Mouse (Mus musculus): ENCODE data around the gene Spag6.

Gene Spag6

GRCm38 (mm10) chr2:18693871-18694610, at the start of gene Spag6:
TSS of gene Spag6 (plus strand) at chr2:18694032.
- DNase-seq: peak; percentile 50 to 74

GRCm38 (mm10) chr2:18648563-18648962, 45.3 kb upstream of the Spag6 start:
- no peak for DNase-seq

- DNase-seq: peak; percentile 10 to 32
These were observed 39.0 kb upstream of the Spag6 start for GRCm38 (mm10) chr2:18654821-18655220.

GRCm38 (mm10) chr2:18664003-18664402, 29.8 kb upstream of the Spag6 start:
- DNase-seq: no peak

- DNase-seq: no peak
These were observed 22.8 kb upstream of the Spag6 start for GRCm38 (mm10) chr2:18671041-18671440.

DNA sequence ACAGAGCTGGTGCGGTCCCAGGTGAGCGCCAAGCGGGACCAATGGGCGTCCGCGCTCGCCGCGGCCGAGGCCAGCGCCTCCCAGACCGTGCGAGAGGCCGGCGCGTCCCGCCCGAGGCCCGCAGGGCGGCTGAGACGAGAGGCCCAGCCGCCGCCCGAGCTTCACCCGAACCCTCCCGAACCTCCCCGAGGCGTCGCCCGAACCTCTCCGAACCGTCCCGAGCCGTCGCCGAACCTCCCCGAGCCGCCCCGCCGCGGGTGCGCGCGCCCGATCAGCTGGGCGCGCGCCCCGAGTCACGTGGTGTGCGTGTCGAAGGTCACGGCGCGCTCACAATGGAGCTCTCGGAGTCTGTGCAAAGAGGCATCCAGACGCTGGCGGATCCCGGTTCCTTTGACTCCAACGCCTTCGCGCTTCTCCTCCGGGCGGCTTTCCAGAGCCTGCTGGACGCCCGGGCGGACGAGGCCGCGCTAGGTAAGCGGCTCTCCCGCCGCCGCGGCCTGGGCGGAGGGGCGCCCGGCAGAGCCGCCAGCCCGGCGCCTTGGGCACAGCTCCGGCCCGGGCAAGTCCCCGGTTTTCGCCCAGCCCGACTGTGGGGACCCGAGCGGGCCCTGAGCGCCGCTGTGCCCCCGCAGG, 21.6 kb upstream of the Spag6 start, which contains the start of gene Commd3:
Gene Commd3 (plus strand): TSS at position 252 of the 633 bp plus-strand sequence.
- peak; percentile 93 to 96 for DNase-seq

DNA sequence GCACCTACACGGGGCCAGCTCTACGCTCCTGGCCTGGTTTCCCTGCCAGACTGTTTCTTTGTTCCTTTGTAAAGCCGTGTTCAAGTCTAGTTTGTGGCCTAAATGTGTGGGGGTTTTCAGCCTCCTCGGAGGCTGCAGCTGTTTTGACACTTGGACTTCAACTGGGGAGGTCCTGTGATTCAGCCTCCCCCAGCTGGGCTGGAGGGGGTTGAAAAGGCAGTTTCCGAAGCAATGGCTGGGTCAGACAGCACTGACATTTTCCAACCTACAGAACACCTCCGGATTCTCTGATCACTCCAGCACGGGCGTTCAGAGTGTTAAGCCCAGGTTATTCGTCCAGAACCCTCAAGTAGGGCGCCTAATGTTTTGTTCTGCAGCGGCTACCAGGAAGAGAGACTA, 21.1 kb upstream of the Spag6 start:
- peak; percentile 37 to 52 for DNase-seq

GRCm38 (mm10) chr2:18673766-18674165, 20.1 kb upstream of the Spag6 start:
- no peak for DNase-seq

DNA sequence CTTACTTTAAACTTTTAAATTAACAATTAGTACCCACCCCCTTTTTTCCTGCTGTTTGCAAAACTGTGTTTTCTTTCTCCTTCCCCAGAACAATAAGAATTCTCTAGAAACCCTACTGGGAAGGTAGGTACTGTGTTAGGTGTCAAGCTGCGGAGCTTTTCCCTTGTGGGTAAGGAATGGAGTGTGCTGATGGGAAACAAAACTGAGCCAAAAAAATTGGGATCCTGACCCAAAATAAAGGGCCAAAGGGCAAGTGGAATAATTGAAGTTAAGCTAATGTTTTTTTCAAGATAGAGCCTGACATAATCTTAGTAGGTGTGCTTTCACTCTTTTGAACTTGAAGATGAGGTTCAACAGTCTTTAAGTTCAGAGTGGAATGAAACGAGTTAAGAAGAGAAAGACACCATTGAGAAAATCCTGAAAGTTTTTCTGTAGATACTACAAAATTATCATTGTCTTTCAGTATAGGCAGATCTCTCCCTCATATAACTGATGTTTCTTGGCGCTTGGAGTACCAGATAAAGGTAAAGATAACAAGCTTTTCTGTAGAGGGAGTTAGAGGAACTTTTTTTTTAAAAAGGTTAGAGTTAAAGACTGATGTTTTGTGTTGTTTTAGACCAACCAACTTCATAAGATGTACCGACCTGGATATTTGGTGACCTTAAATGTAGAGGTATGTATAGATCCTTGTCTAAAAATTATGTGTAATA, 19.5 kb upstream of the Spag6 start:
- no peak for DNase-seq

- no peak for DNase-seq
These were observed 18.0 kb upstream of the Spag6 start for GRCm38 (mm10) chr2:18675681-18676456.

GRCm38 (mm10) chr2:18676457-18676935, 17.3 kb upstream of the Spag6 start:
- peak; percentile 82 to 87 for DNase-seq

DNA sequence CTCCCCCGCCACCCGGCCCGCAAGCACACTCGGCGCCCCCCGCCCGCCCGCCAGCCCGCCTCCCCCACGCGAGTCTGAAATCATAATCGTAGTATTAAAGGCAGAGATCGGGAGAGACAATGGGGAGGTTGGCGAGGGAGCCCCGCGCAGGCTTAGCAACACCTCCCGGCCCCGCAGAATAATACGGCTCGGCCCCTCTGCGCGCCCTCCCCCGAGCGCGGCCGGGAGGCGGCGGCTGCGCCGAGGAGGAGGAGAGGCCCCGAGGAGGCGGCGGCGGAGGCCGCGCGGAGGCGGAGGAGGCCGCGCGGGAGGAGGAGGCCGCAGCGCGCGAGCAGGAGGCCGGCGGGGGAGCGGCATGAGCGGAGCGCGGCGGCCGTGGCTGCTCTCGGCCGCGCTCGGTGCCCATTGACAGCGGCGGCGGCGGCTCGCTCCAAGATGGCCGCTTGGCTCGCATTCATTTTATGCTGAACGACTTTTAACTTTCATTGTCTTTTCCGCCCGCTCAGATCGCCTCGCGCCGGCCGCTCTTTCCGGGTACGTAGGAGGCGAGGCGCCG, 16.8 kb upstream of the Spag6 start, which contains the start of gene Bmi1:
Gene Bmi1 (plus strand): TSS at position 83 of the 556 bp plus-strand sequence.
- peak; percentile 66 to 80 for DNase-seq

DNA sequence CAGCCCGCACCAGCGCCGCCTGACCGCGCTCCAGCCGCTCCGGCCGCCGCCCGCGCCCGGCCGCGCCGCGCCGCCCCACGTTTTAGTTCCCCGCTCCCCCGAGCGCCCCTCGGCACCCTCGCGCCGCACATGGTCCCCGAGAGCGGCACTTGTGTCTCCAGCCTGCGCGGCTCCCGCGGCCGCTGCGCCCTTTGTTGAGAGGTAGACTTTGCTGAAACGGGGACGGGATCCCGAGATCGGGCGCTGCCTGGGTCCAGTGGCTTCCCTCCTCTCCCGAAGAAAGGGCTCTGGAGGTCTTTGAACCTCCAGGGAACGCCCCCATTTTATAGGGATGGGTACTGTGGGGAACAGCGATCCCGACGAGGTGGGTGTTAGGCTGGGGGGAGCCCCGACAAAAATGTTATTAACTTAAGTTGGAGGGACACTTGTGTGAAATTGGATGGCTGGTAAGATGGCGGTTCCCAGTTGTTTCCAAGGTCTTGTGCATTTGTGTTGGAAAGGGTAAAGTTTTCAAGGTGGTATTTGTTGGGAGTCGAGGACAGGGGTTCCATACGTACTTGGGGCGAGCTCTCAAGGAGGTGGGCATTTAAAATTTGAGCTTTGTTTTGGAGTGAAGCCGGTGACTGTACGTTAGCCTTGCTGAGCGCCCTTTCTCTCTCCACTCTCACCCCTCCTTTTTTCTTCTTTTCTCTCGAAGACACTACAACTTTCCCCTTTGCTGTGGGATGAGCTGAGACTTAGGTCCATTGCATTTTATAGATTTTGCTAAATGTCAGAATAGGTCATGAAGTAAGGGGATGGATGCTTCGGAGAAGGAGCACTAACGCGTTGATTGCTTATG, 16.0 kb upstream of the Spag6 start:
- DNase-seq: peak; percentile 28 to 63

- no peak for DNase-seq
These were observed 14.1 kb upstream of the Spag6 start for GRCm38 (mm10) chr2:18679701-18680100.

GRCm38 (mm10) chr2:18680501-18680900, 13.3 kb upstream of the Spag6 start:
- DNase-seq: no peak

- DNase-seq: peak; percentile 74 to 80
These were observed 12.9 kb upstream of the Spag6 start for GRCm38 (mm10) chr2:18680961-18681360.

GRCm38 (mm10) chr2:18684062-18684461, 9.8 kb upstream of the Spag6 start:
- DNase-seq: no peak

GRCm38 (mm10) chr2:18686386-18686785, 7.4 kb upstream of the Spag6 start:
- DNase-seq: no peak

- no peak for DNase-seq
These were observed 6.9 kb upstream of the Spag6 start for GRCm38 (mm10) chr2:18686826-18687519.

- DNase-seq: no peak
These were observed 6.1 kb upstream of the Spag6 start for GRCm38 (mm10) chr2:18687671-18688170.

All from kidney, postnatal 36 days (tissue).